ENCODE assay signal across 1 mouse cellular context in genomic region chr4:133247806-133248449, GRCm38 (mm10).
TF ChIP-seq lines count a peak whose summit lies in the region.

No protein-coding gene starts in this region.

TF ChIP-seq in MEL, 35 proteins besides CTCF, POLR2A, EP300 and RAD21 (continued from another document):
- TF ChIP-seq MAZ (IDR thresholded peaks at IDR 0.05; ENCODE audit: low read depth, low read length) (peak; percentile 72; the same call in 1 of the 2 replicates), ZKSCAN1 (IDR thresholded peaks at IDR 0.05; ENCODE audit: low read depth, low read length) (no peak)
